Mouse (Mus musculus) MEL (cell line): ENCODE data around the gene Opcml. TPM values are rescaled to one million over a fixed set of nuclear protein-coding genes. Genes with fewer than 3 reads are reported as not detected.

Experiments used
- DNase-seq: peaks from one replicate; pipeline ENCODE4 v3.0.0; 2011; ENCODE audit warnings: low read depth, low spot score
- H3K27ac ChIP-seq: 2 replicates; pipeline ENCODE4 v1.5.1; 2012; ENCODE audit warnings: low read depth, mild to moderate bottlenecking, control low read depth, low read length, moderate library complexity; ENCODE audit not compliant: control insufficient read depth
- H3K27me3 ChIP-seq, 2 experiments: fragments of 150-350 bp in 1 of 2; sonication (generic) in 1 of 2; 2 replicates each; pipeline ENCODE4 v1.6.1; 2012; ENCODE audit warnings: low read length in 2 of 2, mild to moderate bottlenecking in 2 of 2, improper control_type of control experiment in 1 of 2, moderate library complexity in 1 of 2; ENCODE audit not compliant: insufficient read depth in 2 of 2, control insufficient read depth in 1 of 2
- H3K36me3 ChIP-seq, 2 experiments: 2 replicates each; pipeline ENCODE4 v1.6.1; 2012 to 2014; ENCODE audit warnings: low read length in 2 of 2, improper control_type of control experiment in 1 of 2, inconsistent platforms in 1 of 2, mild to moderate bottlenecking in 1 of 2; ENCODE audit not compliant: insufficient read depth in 2 of 2, control insufficient read depth in 1 of 2
- H3K4me1 ChIP-seq, 2 experiments: fragments of 150-350 bp in 1 of 2; sonication (generic) in 1 of 2; 2 replicates each; pipeline ENCODE4 v1.6.1; 2012; ENCODE audit warnings: low read length in 2 of 2, improper control_type of control experiment in 1 of 2, mild to moderate bottlenecking in 1 of 2; ENCODE audit not compliant: insufficient read depth in 2 of 2, control insufficient read depth in 1 of 2
- H3K4me3 ChIP-seq, 2 experiments: fragments of 150-350 bp in 1 of 2; sonication (generic) in 1 of 2; 2 replicates each; pipeline ENCODE4 v1.5.1; 2012; ENCODE audit warnings: low read depth in 2 of 2, low read length in 2 of 2, mild to moderate bottlenecking in 2 of 2, moderate library complexity in 2 of 2, control low read depth in 1 of 2, improper control_type of control experiment in 1 of 2; ENCODE audit not compliant: control insufficient read depth in 1 of 2, insufficient read depth in 1 of 2
- H3K79me2 ChIP-seq: 2 replicates; pipeline ENCODE4 v1.6.1; 2012; ENCODE audit warnings: mild to moderate bottlenecking, low read length, moderate library complexity; ENCODE audit not compliant: control insufficient read depth, poor library complexity, insufficient read depth
- H3K9ac ChIP-seq: 2 replicates; pipeline ENCODE4 v1.6.1; 2012; ENCODE audit warnings: low read depth, mild to moderate bottlenecking, control low read depth, low read length, moderate library complexity; ENCODE audit not compliant: control insufficient read depth, poor library complexity, severe bottlenecking
- H3K9me3 ChIP-seq: fragments of 150-350 bp; sonication (generic); replicated peaks from 2 replicates; pipeline ENCODE4 v1.6.1; 2012; ENCODE audit warnings: mild to moderate bottlenecking, low read length, improper control_type of control experiment, moderate library complexity; ENCODE audit not compliant: insufficient read depth
- BHLHE40 ChIP-seq: IDR thresholded peaks from 2 replicates; pipeline ENCODE4 v1.6.1; 2012; ENCODE audit warnings: low read depth, mild to moderate bottlenecking, inconsistent platforms, low read length, improper control_type of control experiment, borderline replicate concordance
- CTCF ChIP-seq, 3 experiments: IDR thresholded peaks in 2 of 3; conservative IDR thresholded peaks in 1 of 3; 2 replicates each; pipeline ENCODE4 v1.5.1; 2011 to 2012; ENCODE audit warnings: low read length in 3 of 3, low read depth in 2 of 3, mild to moderate bottlenecking in 2 of 3, improper control_type of control experiment in 1 of 3, inconsistent platforms in 1 of 3, mixed read lengths in 1 of 3, moderate library complexity in 1 of 3; ENCODE audit not compliant: control insufficient read depth in 1 of 3, insufficient read depth in 1 of 3, poor library complexity in 1 of 3, severe bottlenecking in 1 of 3
- E2F4 ChIP-seq: IDR thresholded peaks from 2 replicates; pipeline ENCODE4 v1.6.1; 2011; ENCODE audit warnings: low read depth, low read length, improper control_type of control experiment, borderline replicate concordance
- ELF1 ChIP-seq: IDR thresholded peaks from 2 replicates; pipeline ENCODE4 v1.6.1; 2014; ENCODE audit warnings: low read depth, mild to moderate bottlenecking, inconsistent platforms, low read length, improper control_type of control experiment, moderate library complexity
- GABPA ChIP-seq: IDR thresholded peaks from 2 replicates; pipeline ENCODE4 v1.6.1; 2012; ENCODE audit warnings: low read depth, mild to moderate bottlenecking, inconsistent platforms, low read length, improper control_type of control experiment, moderate library complexity
- GATA1 ChIP-seq: IDR thresholded peaks from 2 replicates; pipeline ENCODE4 v1.6.1; 2011; ENCODE audit warnings: low read depth, low read length, improper control_type of control experiment
- MAFK ChIP-seq: IDR thresholded peaks from 2 replicates; pipeline ENCODE4 v1.6.1; 2011; ENCODE audit warnings: low read depth, mild to moderate bottlenecking, low read length, improper control_type of control experiment, borderline replicate concordance
- MAX ChIP-seq: IDR thresholded peaks from 2 replicates; pipeline ENCODE4 v1.6.1; 2011; ENCODE audit warnings: low read length, improper control_type of control experiment
- MEF2A ChIP-seq: IDR thresholded peaks from 2 replicates; pipeline ENCODE4 v1.6.1; 2014; ENCODE audit warnings: low read depth, mild to moderate bottlenecking, inconsistent platforms, low read length, improper control_type of control experiment; ENCODE audit not compliant: poor library complexity, insufficient replicate concordance, severe bottlenecking; ENCODE audit errors: extremely low read depth
- MXI1 ChIP-seq: IDR thresholded peaks from 2 replicates; pipeline ENCODE4 v1.6.1; 2011; ENCODE audit warnings: mild to moderate bottlenecking, low read depth, low read length, improper control_type of control experiment
- POLR2A ChIP-seq, 2 experiments: IDR thresholded peaks; 2 replicates each; pipeline ENCODE4 v1.6.1; 2011 to 2012; ENCODE audit warnings: low read length in 2 of 2, mild to moderate bottlenecking in 2 of 2, control low read depth in 1 of 2, improper control_type of control experiment in 1 of 2, low read depth in 1 of 2, moderate library complexity in 1 of 2; ENCODE audit not compliant: control insufficient read depth in 1 of 2, insufficient read depth in 1 of 2, poor library complexity in 1 of 2
- POLR2AphosphoS2 ChIP-seq: IDR thresholded peaks from 2 replicates; pipeline ENCODE4 v1.6.1; 2011; ENCODE audit warnings: low read length, improper control_type of control experiment
- SIN3A ChIP-seq: IDR thresholded peaks from 2 replicates; pipeline ENCODE4 v1.6.1; 2012; ENCODE audit warnings: low read length, improper control_type of control experiment, inconsistent platforms
- TBP ChIP-seq: IDR thresholded peaks from 2 replicates; pipeline ENCODE4 v1.8.0; 2011; ENCODE audit warnings: low read depth, low read length, improper control_type of control experiment
- USF1 ChIP-seq: IDR thresholded peaks from 2 replicates; pipeline ENCODE4 v1.6.1; 2014; ENCODE audit warnings: low read depth, mild to moderate bottlenecking, inconsistent platforms, low read length, improper control_type of control experiment, moderate library complexity
- USF2 ChIP-seq, 2 experiments: IDR thresholded peaks; 2 replicates each; pipeline ENCODE4 v1.6.1; 2011 to 2012; ENCODE audit warnings: improper control_type of control experiment in 2 of 2, low read length in 2 of 2, borderline replicate concordance in 1 of 2, inconsistent platforms in 1 of 2, low read depth in 1 of 2, mild to moderate bottlenecking in 1 of 2; ENCODE audit not compliant: insufficient read depth in 1 of 2
- ZKSCAN1 ChIP-seq: IDR thresholded peaks from 2 replicates; pipeline ENCODE4 v1.6.1; 2012; ENCODE audit warnings: low read depth, mild to moderate bottlenecking, inconsistent platforms, low read length, improper control_type of control experiment, moderate library complexity
- ZNF384 ChIP-seq: IDR thresholded peaks from 2 replicates; pipeline ENCODE4 v1.6.1; 2012; ENCODE audit warnings: low read depth, mild to moderate bottlenecking, inconsistent platforms, low read length, improper control_type of control experiment
- polyA plus RNA-seq, 2 experiments: library from polyadenylated mRNA; stranded (reverse) in 1 of 2; unstranded in 1 of 2; fragments of >175 nt in 1 of 2; fragments of >200 nt in 1 of 2; gene quantifications; 2 replicates each; pipeline versions ENCODE4 v1.2.1 to v1.2.4; 2012; ENCODE audit warnings: low replicate concordance in 2 of 2, low read depth in 1 of 2; ENCODE audit not compliant: insufficient read length in 2 of 2, insufficient read depth in 1 of 2, missing spikeins in 1 of 2
- total RNA-seq: library from RNA; depleted of rRNA; stranded (reverse); fragments of 300-350 nt; gene quantifications from 2 replicates; pipeline ENCODE4 v1.2.3, GENCODE M21; 2012

Opcml gene
- total and polyA plus RNA-seq, 3 experiments = not detected

GRCm38 (mm10) chr9:28218026-28218646, 427.6 kb downstream of the Opcml start:
- H3K9me3 ChIP-seq = no peaks in the 10 kb centered on the region
- no peak for DNase-seq
- no peak overlapping the region for H3K9ac ChIP-seq
- no peaks in the 10 kb centered on the region for H3K27me3 ChIP-seq
- no peak overlapping the region for H3K4me3 ChIP-seq
- no peaks in the 10 kb centered on the region for H3K79me2 ChIP-seq
- no peak overlapping the region for H3K27ac ChIP-seq
- no peak for TF ChIP-seq MXI1
- no peak for TF ChIP-seq POLR2AphosphoS2
- no peak for TF ChIP-seq GABPA
- no peak for TF ChIP-seq MAX
- no peak for TF ChIP-seq TBP
- no peak for TF ChIP-seq ZKSCAN1
- no peak for TF ChIP-seq POLR2A (IDR thresholded peaks at IDR 0.05; ENCODE audit: control insufficient read depth in 1 of 2, insufficient read depth in 1 of 2, low read depth in 1 of 2, low read length in 2 of 2, poor library complexity in 1 of 2)
- TF ChIP-seq E2F4 = no peak
- no peak for TF ChIP-seq USF2 (IDR thresholded peaks at IDR 0.05; ENCODE audit: borderline replicate concordance in 1 of 2, insufficient read depth in 1 of 2, low read depth in 1 of 2, low read length in 2 of 2)
- TF ChIP-seq CTCF (IDR thresholded peaks at IDR 0.05 in 2 of 3, conservative IDR thresholded peaks at IDR 0.05 in 1 of 3; ENCODE audit: control insufficient read depth in 1 of 3, insufficient read depth in 1 of 3, low read depth in 2 of 3, low read length in 3 of 3, poor library complexity in 1 of 3, severe bottlenecking in 1 of 3) = no peak
- no peak for TF ChIP-seq USF1
- TF ChIP-seq SIN3A = no peak
- TF ChIP-seq GATA1 = no peak
- TF ChIP-seq BHLHE40 = no peak
- TF ChIP-seq ZNF384 = no peak
- no peak for TF ChIP-seq ELF1
- TF ChIP-seq, all 39 proteins: peak for 0
- H3K36me3 ChIP-seq = no peaks in the 10 kb centered on the region
- no peaks in the 10 kb centered on the region for H3K4me1 ChIP-seq

GRCm38 (mm10) chr9:28222726-28223125, 432.2 kb downstream of the Opcml start:
- no peak overlapping the region for H3K9ac ChIP-seq
- H3K4me3 ChIP-seq = no peak overlapping the region
- H3K36me3 ChIP-seq = no peaks in the 10 kb centered on the region
- no peaks in the 10 kb centered on the region for H3K79me2 ChIP-seq
- no peaks in the 10 kb centered on the region for H3K9me3 ChIP-seq
- TF ChIP-seq MAFK (no peak), GABPA (no peak), USF2 (IDR thresholded peaks at IDR 0.05; ENCODE audit: borderline replicate concordance in 1 of 2, insufficient read depth in 1 of 2, low read depth in 1 of 2, low read length in 2 of 2) (no peak), MEF2A (no peak), CTCF (IDR thresholded peaks at IDR 0.05 in 2 of 3, conservative IDR thresholded peaks at IDR 0.05 in 1 of 3; ENCODE audit: control insufficient read depth in 1 of 3, insufficient read depth in 1 of 3, low read depth in 2 of 3, low read length in 3 of 3, poor library complexity in 1 of 3, severe bottlenecking in 1 of 3) (no peak), MAX (no peak)
- no peak overlapping the region for H3K27ac ChIP-seq
- H3K4me1 ChIP-seq = no peaks in the 10 kb centered on the region
- no peaks in the 10 kb centered on the region for H3K27me3 ChIP-seq
- no peak for DNase-seq
